Mouse (Mus musculus) forebrain, embryonic 12.5 days (tissue): ENCODE results near the gene Ifna12. TPM values are rescaled to one million over a fixed set of nuclear protein-coding genes. Genes with fewer than 3 reads are reported as not detected.
A peak's percentile ranks its signal among the peaks of the same experiment; 100 is the strongest.
"Not testable (repeated sequence)": the region's sequence is repeated elsewhere in the genome, so short reads cannot be mapped to it uniquely, and the experiment has no call there.

Experiments
- ATAC-seq: fragments of 200-750 bp; cut with Nextera tagmentation; 2 replicates; pipeline ENCODE4 v1.8.0; 2017; ENCODE audit warnings: moderate TSS enrichment; ENCODE audit not compliant: low FRiP score
- H3K27ac ChIP-seq: fragments of 300-500 bp; sonication (generic); 2 replicates; pipeline ENCODE4 v1.5.1; 2016; ENCODE audit warnings: mild to moderate bottlenecking
- H3K27me3 ChIP-seq: fragments of 300-500 bp; sonication (generic); 2 replicates; pipeline ENCODE4 v1.6.1; 2016; ENCODE audit warnings: mild to moderate bottlenecking
- H3K36me3 ChIP-seq: fragments of 300-500 bp; sonication (generic); replicated peaks from 2 replicates; pipeline ENCODE4 v1.6.1; 2016; ENCODE audit warnings: mild to moderate bottlenecking
- H3K4me1 ChIP-seq: fragments of 300-500 bp; sonication (generic); 2 replicates; pipeline ENCODE4 v1.6.1; 2016
- H3K4me2 ChIP-seq: fragments of 300-500 bp; sonication (generic); 2 replicates; pipeline ENCODE4 v1.6.1; 2016; ENCODE audit warnings: mild to moderate bottlenecking, moderate library complexity
- H3K4me3 ChIP-seq: fragments of 300-500 bp; sonication (generic); replicated peaks from 2 replicates; pipeline ENCODE4 v1.5.1; 2016; ENCODE audit warnings: mild to moderate bottlenecking
- H3K9ac ChIP-seq: fragments of 300-500 bp; sonication (generic); 2 replicates; pipeline ENCODE4 v1.6.1; 2016; ENCODE audit warnings: mild to moderate bottlenecking
- H3K9me3 ChIP-seq: fragments of 300-500 bp; sonication (generic); 2 replicates; pipeline ENCODE4 v1.6.1; 2016
- WGBS: fragments of 180-500 bp; shearing (Covaris S2); methylation state at CpG from one replicate; pipeline ENCODE4 v1.1.7; 2016; 5-methylcytosine and 5-hydroxymethylcytosine counted together
- polyA plus RNA-seq: library from polyadenylated mRNA; unstranded; fragments of >200 nt; fragmentation: Nextera tagmentation; extraction: Ambion mirVana; gene quantifications from 2 replicates; pipeline ENCODE4 v1.2.1, GENCODE M21; 2016

Ifna12 gene
- not detected in 2 replicates for polyA plus RNA-seq

DNA sequence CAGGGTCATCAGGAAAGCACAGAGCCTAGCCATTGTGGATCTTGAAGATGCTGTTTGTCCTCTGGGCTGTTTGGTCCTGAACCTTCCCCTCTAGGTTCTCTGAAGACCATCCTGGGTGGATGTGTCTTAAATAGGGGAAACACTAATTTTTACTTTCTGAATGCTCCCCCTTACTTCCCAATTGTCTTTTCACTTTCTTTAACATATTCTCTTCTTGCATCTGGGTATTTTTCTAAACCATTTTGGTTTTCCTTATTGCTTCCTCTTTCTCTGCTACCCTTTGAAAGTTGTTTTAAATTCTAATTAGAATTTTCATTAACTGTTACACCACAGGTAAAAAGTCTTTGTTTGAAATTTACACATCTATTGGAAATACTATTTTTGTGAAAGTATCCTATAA, at the start of gene Ifna12:
TSS of gene Ifna12 (minus strand) at position 101 of the 400 bp plus-strand sequence.
- H3K9me3 ChIP-seq = no peaks in the 10 kb centered on the region
- no peak for ATAC-seq
- no peaks in the 10 kb centered on the region for H3K27me3 ChIP-seq
- H3K4me2 ChIP-seq = no peak within 1 kb of the TSS
- H3K9ac ChIP-seq = no peak within 1 kb of the TSS
- H3K4me1 ChIP-seq = no peaks in the 10 kb centered on the region
- H3K27ac ChIP-seq = no peak within 1 kb of the TSS
- no peak within 1 kb of the TSS for H3K4me3 ChIP-seq
- H3K36me3 ChIP-seq = no peaks in the 10 kb centered on the region

DNA sequence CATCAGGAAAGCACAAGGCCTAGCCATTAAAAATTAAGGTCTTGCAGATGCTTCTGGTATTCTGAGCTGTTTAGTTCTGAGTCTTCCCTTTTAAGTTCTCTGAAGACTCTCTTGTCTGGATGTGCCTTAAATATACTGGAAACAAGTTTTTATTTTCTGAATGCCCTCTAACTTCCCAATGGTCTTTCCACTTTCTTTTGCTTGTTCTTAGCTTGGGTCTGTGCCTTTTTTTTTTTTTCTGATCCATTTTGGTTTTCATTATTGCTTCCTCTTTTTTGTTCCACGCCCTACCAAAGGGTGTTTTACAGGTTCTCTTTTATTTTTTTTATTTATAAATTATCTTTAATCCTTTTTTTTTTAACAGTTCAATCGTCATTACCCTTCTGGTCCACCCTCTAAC, 41.2 kb upstream of the Ifna12 start, which contains the start of gene Ifna13:
TSS of gene Ifna13 (minus strand) at position 101 of the 400 bp plus-strand sequence.
- Histone ChIP-seq H3K4me2 (no peak within 1 kb of the TSS), H3K4me3 (no peak within 1 kb of the TSS), H3K9ac (no peak within 1 kb of the TSS), H3K4me1 (no peaks in the 10 kb centered on the region), H3K9me3 (no peaks in the 10 kb centered on the region), H3K36me3 (no peaks in the 10 kb centered on the region), H3K27ac (no peak within 1 kb of the TSS), H3K27me3 (no peaks in the 10 kb centered on the region)
- ATAC-seq = no peak
- WGBS = 80% methylated on average over 2 of the region's 2 CpGs

DNA sequence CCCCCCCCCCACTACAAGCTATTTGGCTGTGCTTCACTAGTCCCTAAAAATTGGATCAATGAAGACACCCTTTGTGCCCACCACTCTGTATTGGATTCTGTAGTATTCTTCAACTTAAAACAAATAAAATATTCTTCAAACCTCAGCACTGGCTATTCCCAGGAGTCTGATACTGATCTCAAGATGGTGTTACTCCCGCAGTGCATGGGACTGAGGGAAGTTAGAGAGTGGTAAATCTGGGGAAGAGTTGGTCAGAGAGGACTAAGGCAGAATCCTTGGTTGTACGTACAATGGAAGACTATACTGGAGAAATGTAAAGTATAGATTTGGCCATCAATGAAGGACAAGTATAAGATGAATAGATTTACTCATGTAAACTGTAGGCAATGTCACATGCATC, 39.4 kb upstream of the Ifna12 start:
- Histone ChIP-seq H3K27ac (no peak overlapping the region), H3K4me3 (no peak overlapping the region), H3K9me3 (no peaks in the 10 kb centered on the region), H3K9ac (no peak overlapping the region), H3K36me3 (no peaks in the 10 kb centered on the region), H3K4me2 (no peak overlapping the region), H3K4me1 (no peaks in the 10 kb centered on the region), H3K27me3 (no peaks in the 10 kb centered on the region)
- WGBS = 33% methylated on average over 2 of the region's 2 CpGs
- no peak for ATAC-seq

DNA sequence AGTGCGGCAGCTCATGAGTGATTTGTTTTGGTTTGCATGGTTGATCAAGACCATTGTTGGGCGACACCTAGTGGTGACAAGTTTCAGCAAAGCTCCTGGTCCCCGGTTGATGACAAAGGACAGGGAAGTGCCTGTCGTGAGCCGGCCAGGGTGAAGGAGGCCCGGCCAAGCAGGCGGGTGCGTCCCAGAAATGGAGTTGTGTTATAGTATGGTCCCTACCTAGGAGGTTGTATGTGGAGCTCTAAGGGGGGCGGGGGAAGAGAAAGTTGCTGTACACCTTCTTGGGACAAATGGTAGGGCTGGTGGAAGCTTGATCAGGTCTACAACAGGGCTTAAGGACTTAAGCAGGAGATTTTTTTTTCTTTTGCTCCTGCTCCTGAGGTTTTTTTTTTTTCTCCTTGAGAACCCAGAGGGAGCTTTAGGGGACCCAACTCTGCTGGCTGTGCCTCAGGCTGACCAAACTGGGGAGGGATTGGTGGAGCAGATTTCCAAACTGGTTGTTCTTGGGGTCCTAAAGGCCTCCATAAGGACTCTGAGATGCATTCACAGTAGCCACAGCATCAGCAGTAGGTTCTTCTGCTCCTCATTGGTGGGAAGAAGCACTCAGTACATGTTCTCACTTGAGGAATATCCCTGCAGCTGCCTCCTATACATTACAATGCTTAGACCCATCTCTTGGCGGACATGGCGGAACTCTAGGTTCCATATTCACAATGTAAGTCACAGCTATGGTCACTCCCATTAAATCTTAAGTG, 38.1 kb upstream of the Ifna12 start:
- Histone ChIP-seq H3K4me1 (no peaks in the 10 kb centered on the region), H3K9ac (no peak overlapping the region), H3K27ac (no peak overlapping the region), H3K4me3 (peak overlapping the region; percentile 25), H3K4me2 (peak overlapping the region; percentile 39), H3K27me3 (no peaks in the 10 kb centered on the region), H3K9me3 (no peaks in the 10 kb centered on the region), H3K36me3 (no peaks in the 10 kb centered on the region)
- WGBS = 13% methylated on average over 11 of the region's 11 CpGs
- peak; percentile 95 for ATAC-seq

- H3K4me1 ChIP-seq = no peaks in the 10 kb centered on the region
- 70% methylated on average over 8 of the region's 8 CpGs for WGBS
- peak overlapping the region; percentile 25 for H3K4me3 ChIP-seq
- no peaks in the 10 kb centered on the region for H3K36me3 ChIP-seq
- no peak overlapping the region for H3K9ac ChIP-seq
- no peaks in the 10 kb centered on the region for H3K27me3 ChIP-seq
- no peak for ATAC-seq
- H3K4me2 ChIP-seq = peak overlapping the region; percentile 39
- H3K27ac ChIP-seq = no peak overlapping the region
- H3K9me3 ChIP-seq = no peaks in the 10 kb centered on the region
These were observed 37.5 kb upstream of the Ifna12 start for GRCm38 (mm10) chr4:88640704-88641076.

- ATAC-seq = no peak
- Histone ChIP-seq H3K27me3 (no peaks in the 10 kb centered on the region), H3K4me2 (no peak within 1 kb of the TSS), H3K9ac (no peak within 1 kb of the TSS), H3K27ac (no peak within 1 kb of the TSS), H3K4me1 (no peaks in the 10 kb centered on the region), H3K36me3 (no peaks in the 10 kb centered on the region), H3K9me3 (no peaks in the 10 kb centered on the region), H3K4me3 (no peak within 1 kb of the TSS)
- 92% methylated on average over 4 of the region's 4 CpGs for WGBS
These were observed 31.1 kb upstream of the Ifna12 start, which contains the start of gene C87499 for GRCm38 (mm10) chr4:88634311-88634710. Gene C87499 (minus strand): TSS chr4:88634411.

GRCm38 (mm10) chr4:88592285-88592684, 10.9 kb downstream of the Ifna12 start, which contains the start of gene Ifna9:
Gene Ifna9 (minus strand): TSS chr4:88592385.
- Histone ChIP-seq H3K27ac (no peak within 1 kb of the TSS), H3K4me1 (no peaks in the 10 kb centered on the region), H3K9ac (no peak within 1 kb of the TSS), H3K4me3 (no peak within 1 kb of the TSS), H3K9me3 (no peaks in the 10 kb centered on the region), H3K36me3 (no peaks in the 10 kb centered on the region), H3K27me3 (no peaks in the 10 kb centered on the region), H3K4me2 (no peak within 1 kb of the TSS)
- no peak for ATAC-seq
- WGBS = 83% methylated on average over 1 of the region's 1 CpGs

DNA sequence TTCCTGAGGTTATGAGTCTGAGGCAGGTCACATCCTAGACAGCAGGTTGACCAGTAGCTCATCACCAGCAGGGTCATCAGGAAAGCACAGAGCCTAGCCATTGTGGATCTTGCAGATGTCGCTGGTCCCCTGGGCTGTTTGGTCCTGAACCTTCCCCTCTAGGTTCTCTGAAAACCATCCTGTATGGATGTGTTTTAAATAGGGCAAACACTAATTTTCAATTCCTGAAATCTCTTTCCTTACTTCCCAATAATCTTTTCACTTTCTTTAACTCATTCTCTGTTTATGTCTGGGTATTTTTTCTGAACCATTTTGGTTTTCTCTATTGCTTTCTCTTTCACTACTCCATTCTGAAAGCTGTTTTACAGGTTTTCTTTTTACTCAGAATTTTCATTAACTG, 31.5 kb downstream of the Ifna12 start, which contains the start of gene Ifna14:
TSS of gene Ifna14 (minus strand) at position 101 of the 400 bp plus-strand sequence.
- WGBS = 71% methylated on average over 1 of the region's 1 CpGs
- no peaks in the 10 kb centered on the region for H3K9me3 ChIP-seq
- H3K27me3 ChIP-seq = no peaks in the 10 kb centered on the region
- no peak within 1 kb of the TSS for H3K4me2 ChIP-seq
- no peak within 1 kb of the TSS for H3K27ac ChIP-seq
- no peaks in the 10 kb centered on the region for H3K36me3 ChIP-seq
- ATAC-seq = no peak
- H3K4me1 ChIP-seq = no peaks in the 10 kb centered on the region
- H3K9ac ChIP-seq = no peak within 1 kb of the TSS
- no peak within 1 kb of the TSS for H3K4me3 ChIP-seq

DNA sequence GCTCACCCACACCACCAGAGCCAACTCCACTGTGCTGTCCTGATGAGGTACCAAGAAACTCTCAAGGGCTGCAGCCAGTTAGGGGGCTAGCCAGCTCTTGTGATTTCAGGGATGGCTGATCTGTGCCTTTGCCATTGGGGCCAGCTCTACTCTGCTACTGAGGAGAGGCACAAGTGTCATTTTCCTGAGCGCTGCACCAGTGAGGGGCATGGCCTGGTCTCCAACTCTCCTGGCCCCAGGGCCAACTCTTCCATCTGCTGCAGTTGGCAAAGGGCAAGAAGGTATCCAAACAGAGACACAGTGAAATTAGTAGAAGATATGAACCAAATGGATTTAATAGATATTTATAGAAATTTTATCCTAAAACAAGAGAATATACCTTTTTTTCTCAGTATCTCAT, 41.4 kb downstream of the Ifna12 start:
- Histone ChIP-seq H3K27ac (no peak overlapping the region), H3K4me3 (no peak overlapping the region), H3K9me3 (no peaks in the 10 kb centered on the region), H3K4me2 (no peak overlapping the region), H3K36me3 (no peaks in the 10 kb centered on the region), H3K4me1 (no peaks in the 10 kb centered on the region), H3K27me3 (no peaks in the 10 kb centered on the region), H3K9ac (no peak overlapping the region)
- ATAC-seq = no peak
- 95% methylated on average over 1 of the region's 1 CpGs for WGBS

DNA sequence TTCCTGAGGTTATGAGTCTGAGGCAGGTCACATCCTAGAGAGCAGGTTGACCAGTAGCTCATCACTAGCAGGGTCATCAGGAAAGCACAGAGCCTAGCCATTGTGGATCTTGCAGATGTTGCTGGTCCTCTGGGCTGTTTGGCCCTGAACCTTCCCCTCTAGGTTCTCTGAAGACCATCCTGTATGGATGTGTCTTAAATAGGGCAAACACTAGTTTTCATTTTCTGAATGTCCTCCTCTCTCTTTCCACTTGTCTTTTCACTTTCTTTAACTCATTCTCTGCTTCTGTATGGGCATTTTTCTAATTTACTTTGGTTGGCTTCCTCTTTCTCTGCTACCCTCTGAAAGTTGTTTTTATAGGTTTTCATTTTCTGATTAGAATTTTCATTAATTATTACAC, 45.0 kb downstream of the Ifna12 start, which contains the start of gene Ifna15:
TSS of gene Ifna15 (minus strand) at position 101 of the 400 bp plus-strand sequence.
- not testable (repeated sequence) for H3K4me2 ChIP-seq, H3K36me3 ChIP-seq, ATAC-seq, H3K9ac ChIP-seq, H3K9me3 ChIP-seq, H3K4me1 ChIP-seq, H3K4me3 ChIP-seq, H3K27me3 ChIP-seq, H3K27ac ChIP-seq

Other genes starting within 250 kb of the Ifna12 start
- 2.2 and 2.7 TPM in 2 replicates for gene Hacd4, start 164.4 kb downstream of the Ifna12 start, polyA plus RNA-seq
- gene Ifnb1, start 80.6 kb downstream of the Ifna12 start, polyA plus RNA-seq = not detected in 2 replicates
- not detected in 2 replicates for gene Ifna15, start 45.1 kb downstream of the Ifna12 start, polyA plus RNA-seq
- not detected in 2 replicates for gene Ifna14, start 31.6 kb downstream of the Ifna12 start, polyA plus RNA-seq
- not detected in 2 replicates for gene Ifna9, start 11.0 kb downstream of the Ifna12 start, polyA plus RNA-seq
- gene C87499, start 31.0 kb upstream of the Ifna12 start, polyA plus RNA-seq = not detected in 2 replicates
- not detected in 2 replicates for gene Ifna13, start 41.1 kb upstream of the Ifna12 start, polyA plus RNA-seq
- gene Ifna16, start 73.5 kb upstream of the Ifna12 start, polyA plus RNA-seq = not detected in 2 replicates
- not detected in 2 replicates for gene Ifna2, start 80.5 kb upstream of the Ifna12 start, polyA plus RNA-seq
- not detected in 2 replicates for gene Ifnab, start 88.0 kb upstream of the Ifna12 start, polyA plus RNA-seq
- 1.6 and 2.4 TPM in 2 replicates for gene Gm26566, start 118.4 kb upstream of the Ifna12 start, polyA plus RNA-seq
- gene Klhl9, start 119.1 kb upstream of the Ifna12 start, polyA plus RNA-seq = 142 and 149 TPM in 2 replicates
- not detected in 2 replicates for gene Gm13271, start 151.5 kb upstream of the Ifna12 start, polyA plus RNA-seq
- gene Gm13283, start 156.7 kb upstream of the Ifna12 start, polyA plus RNA-seq = 0.15 and 0.18 TPM in 2 replicates
- gene Gm13290, start 170.5 kb upstream of the Ifna12 start, polyA plus RNA-seq = 0.55 TPM in 1 of 2 replicates, not detected in the other
- not detected in 2 replicates for gene Gm13289, start 173.5 kb upstream of the Ifna12 start, polyA plus RNA-seq
- gene Gm13272, start 176.5 kb upstream of the Ifna12 start, polyA plus RNA-seq = not detected in 2 replicates
- gene Ifnz, start 178.8 kb upstream of the Ifna12 start, polyA plus RNA-seq = not detected in 2 replicates
- not detected in 2 replicates for gene Gm13276, start 182.3 kb upstream of the Ifna12 start, polyA plus RNA-seq
- gene Gm13277, start 185.3 kb upstream of the Ifna12 start, polyA plus RNA-seq = not detected in 2 replicates
- gene Gm13278, start 188.2 kb upstream of the Ifna12 start, polyA plus RNA-seq = not detected in 2 replicates
- gene Gm13275, start 191.1 kb upstream of the Ifna12 start, polyA plus RNA-seq = not detected in 2 replicates
- not detected in 2 replicates for gene Gm13279, start 194.0 kb upstream of the Ifna12 start, polyA plus RNA-seq
- gene Gm13285, start 196.3 kb upstream of the Ifna12 start, polyA plus RNA-seq = 0.29 TPM in 1 of 2 replicates, not detected in the other
- gene Gm13287, start 199.9 kb upstream of the Ifna12 start, polyA plus RNA-seq = not detected in 2 replicates
- 0.15 TPM in 1 of 2 replicates, not detected in the other for gene Gm13288, start 202.2 kb upstream of the Ifna12 start, polyA plus RNA-seq
- not detected in 2 replicates for gene Ifna7, start 212.9 kb upstream of the Ifna12 start, polyA plus RNA-seq
- gene Ifna11, start 216.6 kb upstream of the Ifna12 start, polyA plus RNA-seq = not detected in 2 replicates
- gene Ifna6, start 224.0 kb upstream of the Ifna12 start, polyA plus RNA-seq = not detected in 2 replicates
- gene Ifna5, start 232.1 kb upstream of the Ifna12 start, polyA plus RNA-seq = not detected in 2 replicates
- not detected in 2 replicates for gene Ifna4, start 238.5 kb upstream of the Ifna12 start, polyA plus RNA-seq
- gene Ifna1, start 246.7 kb upstream of the Ifna12 start, polyA plus RNA-seq = not detected in 2 replicates